Mouse (Mus musculus) bone marrow, adult 2 months (tissue): ENCODE data around the gene Fam222a.

ENCODE experiments used
- CTCF ChIP-seq: fragments of 200-500 bp; IDR thresholded peaks from 2 replicates; pipeline ENCODE4 v1.5.1; 2011; ENCODE audit warnings: low read length, control low read depth; ENCODE audit not compliant: control insufficient read depth, insufficient read depth
- POLR2A ChIP-seq: fragments of 200-500 bp; IDR thresholded peaks from 2 replicates; pipeline ENCODE4 v1.6.1; 2011; ENCODE audit warnings: low read depth, mild to moderate bottlenecking, control low read depth, low read length, borderline replicate concordance; ENCODE audit not compliant: control insufficient read depth

- TF ChIP-seq POLR2A (no peak), CTCF (no peak)
Observed at GRCm38 (mm10) chr5:114565751-114566150, 2.1 kb upstream of the Fam222a start.
